Mouse (Mus musculus): Measurements from ENCODE around the gene Teddm1b.

DNA sequence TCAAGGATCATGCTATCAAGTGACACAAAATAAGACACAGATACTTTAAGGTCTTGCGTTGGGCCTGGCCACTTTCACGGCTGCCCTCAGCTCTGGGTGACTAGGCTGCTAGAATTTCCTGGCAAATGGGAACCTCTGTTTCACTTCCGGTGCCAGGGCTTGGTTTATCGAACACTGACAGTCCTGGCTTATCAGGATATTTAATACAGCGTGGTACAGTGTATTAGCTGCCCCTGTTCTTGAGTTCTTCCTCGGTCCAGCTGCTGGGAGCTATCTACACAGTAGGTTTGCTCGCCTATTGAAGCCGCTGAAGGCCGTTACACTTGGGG is 35.8 kb downstream of the Teddm1b start:
- peak; percentile 16; the same call in 1 of the 2 replicates for TF ChIP-seq POLR2A (IDR thresholded peaks at IDR 0.05; ENCODE audit: borderline replicate concordance, extremely low read depth, low read depth, low read length)
- no peak for TF ChIP-seq CTCF (IDR thresholded peaks at IDR 0.05; ENCODE audit: insufficient read depth, low read length)

All from lung, adult 2 months (tissue).